Mouse (Mus musculus): ENCODE measurements around the gene Bcam. TPM values are rescaled to one million over a fixed set of nuclear protein-coding genes. Genes with fewer than 3 reads are reported as not detected.
A peak's percentile ranks its signal among the peaks of the same experiment; 100 is the strongest.

Bcam gene
- total and polyA plus RNA-seq, 2 experiments from 2014 or later, result 12.7 to 19.5 TPM

- 23% methylated on average over 8 of the region's 8 CpGs for WGBS
- DNase-seq, result no peak
- Histone ChIP-seq H3K27me3 (ENCODE audit: insufficient read depth, low read length) (no peaks in the 10 kb centered on the region), H3K27ac (ENCODE audit: low read depth, low read length) (no peak overlapping the region), H3K9me3 (ENCODE audit: low read length) (no peaks in the 10 kb centered on the region), H3K4me2 (ENCODE audit: low read depth) (no peak overlapping the region), H3K9ac (no peak overlapping the region), H3K36me3 (ENCODE audit: insufficient read depth) (peaks cover 30% of the 10 kb centered on the region), H3K4me3 (ENCODE audit: low read depth, low read length) (no peak overlapping the region), H3K4me1 (ENCODE audit: insufficient read depth) (no peaks in the 10 kb centered on the region)
- ATAC-seq, result peak; percentile 49
- no peak for TF ChIP-seq CTCF (IDR thresholded peaks at IDR 0.05; ENCODE audit: low read depth)
These were observed 29.3 kb downstream of the Bcam start for GRCm38 (mm10) chr7:19741329-19742031.

- Histone ChIP-seq H3K27me3 (ENCODE audit: insufficient read depth, low read length) (no peaks in the 10 kb centered on the region), H3K36me3 (ENCODE audit: insufficient read depth) (peaks cover 31% of the 10 kb centered on the region), H3K4me2 (ENCODE audit: low read depth) (no peak overlapping the region), H3K9ac (no peak overlapping the region), H3K9me3 (ENCODE audit: low read length) (no peaks in the 10 kb centered on the region), H3K27ac (ENCODE audit: low read depth, low read length) (no peak overlapping the region), H3K4me1 (ENCODE audit: insufficient read depth) (no peaks in the 10 kb centered on the region), H3K4me3 (ENCODE audit: low read depth, low read length) (no peak overlapping the region)
- 0 out of 2 replicates have a peak, but pooled peaks have one; percentile 6 for TF ChIP-seq CTCF (IDR thresholded peaks at IDR 0.05; ENCODE audit: low read depth)
- 93% methylated on average over 11 of the region's 11 CpGs for WGBS
- ATAC-seq, result no peak
- DNase-seq, result no peak
These were observed 30.5 kb downstream of the Bcam start for GRCm38 (mm10) chr7:19740269-19740668.

- Histone ChIP-seq H3K9me3 (ENCODE audit: low read length) (no peaks in the 10 kb centered on the region), H3K9ac (no peak overlapping the region), H3K4me2 (ENCODE audit: low read depth) (no peak overlapping the region), H3K36me3 (ENCODE audit: insufficient read depth) (peaks cover 40% of the 10 kb centered on the region), H3K27ac (ENCODE audit: low read depth, low read length) (no peak overlapping the region), H3K4me3 (ENCODE audit: low read depth, low read length) (no peak overlapping the region), H3K4me1 (ENCODE audit: insufficient read depth) (no peaks in the 10 kb centered on the region), H3K27me3 (ENCODE audit: insufficient read depth, low read length) (no peaks in the 10 kb centered on the region)
- WGBS, result 87% methylated on average over 3 of the region's 3 CpGs
- peak; percentile 44 for TF ChIP-seq CTCF (IDR thresholded peaks at IDR 0.05; ENCODE audit: low read depth)
- DNase-seq (no peak), ATAC-seq (no peak)
These were observed 32.0 kb downstream of the Bcam start for GRCm38 (mm10) chr7:19738771-19739170.

- no peak for TF ChIP-seq CTCF (IDR thresholded peaks at IDR 0.05; ENCODE audit: low read depth)
- H3K27ac ChIP-seq (ENCODE audit: low read depth, low read length), result no peak overlapping the region
- H3K36me3 ChIP-seq (ENCODE audit: insufficient read depth), result peaks cover 48% of the 10 kb centered on the region
- H3K9me3 ChIP-seq (ENCODE audit: low read length), result no peaks in the 10 kb centered on the region
- no peaks in the 10 kb centered on the region for H3K4me1 ChIP-seq (ENCODE audit: insufficient read depth)
- H3K27me3 ChIP-seq (ENCODE audit: insufficient read depth, low read length), result no peaks in the 10 kb centered on the region
- ATAC-seq (no peak), DNase-seq (no peak)
- no peak overlapping the region for H3K9ac ChIP-seq
- H3K4me2 ChIP-seq (ENCODE audit: low read depth), result no peak overlapping the region
- H3K4me3 ChIP-seq (ENCODE audit: low read depth, low read length), result no peak overlapping the region
- 92% methylated on average over 16 of the region's 16 CpGs for WGBS
These were observed 34.3 kb downstream of the Bcam start for GRCm38 (mm10) chr7:19736389-19737057.

GRCm38 (mm10) chr7:19734178-19734666, 36.6 kb downstream of the Bcam start:
- H3K36me3 ChIP-seq (ENCODE audit: insufficient read depth), result peaks cover 67% of the 10 kb centered on the region
- no peak overlapping the region for H3K4me2 ChIP-seq (ENCODE audit: low read depth)
- no peak for TF ChIP-seq CTCF (IDR thresholded peaks at IDR 0.05; ENCODE audit: low read depth)
- no peaks in the 10 kb centered on the region for H3K4me1 ChIP-seq (ENCODE audit: insufficient read depth)
- H3K27ac ChIP-seq (ENCODE audit: low read depth, low read length), result no peak overlapping the region
- no peak overlapping the region for H3K9ac ChIP-seq
- DNase-seq (no peak), ATAC-seq (no peak)
- no peaks in the 10 kb centered on the region for H3K27me3 ChIP-seq (ENCODE audit: insufficient read depth, low read length)
- 87% methylated on average over 10 of the region's 10 CpGs for WGBS
- no peak overlapping the region for H3K4me3 ChIP-seq (ENCODE audit: low read depth, low read length)
- H3K9me3 ChIP-seq (ENCODE audit: low read length), result no peaks in the 10 kb centered on the region

GRCm38 (mm10) chr7:19726541-19726940, 44.3 kb downstream of the Bcam start:
- Histone ChIP-seq H3K36me3 (ENCODE audit: insufficient read depth) (peaks cover 80% of the 10 kb centered on the region), H3K27ac (ENCODE audit: low read depth, low read length) (no peak overlapping the region), H3K4me3 (ENCODE audit: low read depth, low read length) (no peak overlapping the region), H3K27me3 (ENCODE audit: insufficient read depth, low read length) (no peaks in the 10 kb centered on the region), H3K4me2 (ENCODE audit: low read depth) (no peak overlapping the region), H3K9me3 (ENCODE audit: low read length) (no peaks in the 10 kb centered on the region), H3K9ac (no peak overlapping the region), H3K4me1 (ENCODE audit: insufficient read depth) (no peaks in the 10 kb centered on the region)
- DNase-seq (no peak), ATAC-seq (no peak)
- WGBS, result 96% methylated on average over 4 of the region's 4 CpGs
- TF ChIP-seq CTCF (IDR thresholded peaks at IDR 0.05; ENCODE audit: low read depth), result no peak

GRCm38 (mm10) chr7:19724167-19724566, 46.6 kb downstream of the Bcam start:
- no peak for DNase-seq

More at GRCm38 (mm10) chr7:19724167-19724566, 46.6 kb downstream of the Bcam start:
- H3K4me2 ChIP-seq (ENCODE audit: low read depth), result no peak overlapping the region
- 97% methylated on average over 12 of the region's 12 CpGs for WGBS
- TF ChIP-seq CTCF (IDR thresholded peaks at IDR 0.05; ENCODE audit: low read depth), result no peak
- no peak overlapping the region for H3K4me3 ChIP-seq (ENCODE audit: low read depth, low read length)
- no peak for ATAC-seq
- no peak overlapping the region for H3K27ac ChIP-seq (ENCODE audit: low read depth, low read length)
- H3K9me3 ChIP-seq (ENCODE audit: low read length), result no peaks in the 10 kb centered on the region; the same call in 1 of the 2 replicates
- H3K27me3 ChIP-seq (ENCODE audit: insufficient read depth, low read length), result no peaks in the 10 kb centered on the region
- peaks cover 60% of the 10 kb centered on the region for H3K36me3 ChIP-seq (ENCODE audit: insufficient read depth)
- H3K9ac ChIP-seq, result no peak overlapping the region
- H3K4me1 ChIP-seq (ENCODE audit: insufficient read depth), result no peaks in the 10 kb centered on the region
